Mouse (Mus musculus) embryonic fibroblast, embryonic 13.5 days (primary cell): ENCODE measurements around the gene Xpo4. TPM values are rescaled to one million over a fixed set of nuclear protein-coding genes. Genes with fewer than 3 reads are reported as not detected.

Source experiments
- H3K27ac ChIP-seq: 2 replicates; pipeline ENCODE4 v1.5.1; 2012; ENCODE audit warnings: low read length, control low read depth, inconsistent platforms; ENCODE audit not compliant: insufficient read depth
- H3K4me1 ChIP-seq: 2 replicates; pipeline ENCODE4 v1.6.1; 2011; ENCODE audit warnings: low read length; ENCODE audit not compliant: control insufficient read depth, insufficient read depth
- H3K4me3 ChIP-seq: 2 replicates; pipeline ENCODE4 v1.5.1; 2011; ENCODE audit warnings: mild to moderate bottlenecking, control low read depth, low read length; ENCODE audit not compliant: insufficient read depth
- CTCF ChIP-seq: IDR thresholded peaks from 2 replicates; pipeline ENCODE4 v1.5.1; 2011; ENCODE audit warnings: mild to moderate bottlenecking, control low read depth, low read length, moderate library complexity, borderline replicate concordance; ENCODE audit not compliant: insufficient read depth
- POLR2A ChIP-seq: IDR thresholded peaks from 2 replicates; pipeline ENCODE4 v1.6.1; 2011; ENCODE audit warnings: low read depth, mild to moderate bottlenecking, control low read depth, low read length, moderate library complexity
- polyA plus RNA-seq: library from polyadenylated mRNA; stranded (reverse); fragments of >200 nt; gene quantifications from 2 replicates; pipeline ENCODE4 v1.2.4, GENCODE M21; 2011; ENCODE audit warnings: low read depth; ENCODE audit not compliant: missing spikeins, insufficient read length

Xpo4 gene
- polyA plus RNA-seq, 1 experiment: 29.5 TPM

- H3K4me3 ChIP-seq: no peak overlapping the region
- no peak overlapping the region for H3K27ac ChIP-seq
- peak; percentile 67; the same call in 1 of the 2 replicates for TF ChIP-seq CTCF
- no peak for TF ChIP-seq POLR2A
- H3K4me1 ChIP-seq: peaks cover 2% of the 10 kb centered on the region; the same call in 1 of the 2 replicates
Measured at GRCm38 (mm10) chr14:57533214-57533613, 132.0 kb downstream of the Xpo4 start.

GRCm38 (mm10) chr14:57532577-57532976 lies 132.7 kb downstream of the Xpo4 start:
- no peak overlapping the region for H3K4me3 ChIP-seq
- H3K4me1 ChIP-seq: peaks cover 2% of the 10 kb centered on the region; the same call in 1 of the 2 replicates
- TF ChIP-seq POLR2A (no peak), CTCF (no peak)
- no peak overlapping the region for H3K27ac ChIP-seq

DNA sequence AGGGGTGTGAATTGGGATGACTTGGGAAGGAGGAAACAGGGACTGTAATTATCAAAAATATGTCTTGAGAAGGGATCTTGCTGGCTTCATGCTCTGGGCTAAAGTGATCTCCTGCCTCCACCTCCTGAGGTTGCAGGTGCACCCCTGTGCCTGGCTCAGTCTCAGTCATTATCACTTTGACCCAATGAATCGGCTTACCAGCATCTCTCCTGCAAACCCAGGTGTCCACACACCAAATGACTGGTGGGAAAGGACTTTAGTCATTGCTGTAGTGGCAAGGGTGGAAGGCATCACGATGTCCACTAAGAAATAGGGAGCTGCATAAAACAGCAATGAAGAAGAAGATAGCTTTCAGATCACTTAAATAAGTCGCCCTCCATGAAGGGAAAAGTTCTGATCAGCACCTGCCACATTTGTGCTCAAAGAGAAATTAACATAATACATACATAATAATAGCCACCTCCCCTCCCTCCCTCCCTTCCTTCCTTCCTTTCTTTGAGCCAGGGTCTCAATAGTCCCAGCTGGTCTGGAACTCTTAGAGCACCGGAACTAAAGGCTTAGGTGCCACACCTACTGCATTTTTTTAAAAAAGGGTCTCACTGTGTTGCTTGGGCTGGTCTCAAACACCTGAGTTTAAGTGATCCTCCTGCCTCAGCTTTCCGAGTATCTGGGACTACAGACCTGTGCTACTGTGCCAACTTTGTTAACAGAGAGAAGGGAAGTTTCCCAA lies 135.3 kb downstream of the Xpo4 start:
- peaks cover 2% of the 10 kb centered on the region; the same call in 1 of the 2 replicates for H3K4me1 ChIP-seq
- no peak overlapping the region for H3K27ac ChIP-seq
- no peak for TF ChIP-seq POLR2A
- TF ChIP-seq CTCF: no peak
- no peak overlapping the region for H3K4me3 ChIP-seq

DNA sequence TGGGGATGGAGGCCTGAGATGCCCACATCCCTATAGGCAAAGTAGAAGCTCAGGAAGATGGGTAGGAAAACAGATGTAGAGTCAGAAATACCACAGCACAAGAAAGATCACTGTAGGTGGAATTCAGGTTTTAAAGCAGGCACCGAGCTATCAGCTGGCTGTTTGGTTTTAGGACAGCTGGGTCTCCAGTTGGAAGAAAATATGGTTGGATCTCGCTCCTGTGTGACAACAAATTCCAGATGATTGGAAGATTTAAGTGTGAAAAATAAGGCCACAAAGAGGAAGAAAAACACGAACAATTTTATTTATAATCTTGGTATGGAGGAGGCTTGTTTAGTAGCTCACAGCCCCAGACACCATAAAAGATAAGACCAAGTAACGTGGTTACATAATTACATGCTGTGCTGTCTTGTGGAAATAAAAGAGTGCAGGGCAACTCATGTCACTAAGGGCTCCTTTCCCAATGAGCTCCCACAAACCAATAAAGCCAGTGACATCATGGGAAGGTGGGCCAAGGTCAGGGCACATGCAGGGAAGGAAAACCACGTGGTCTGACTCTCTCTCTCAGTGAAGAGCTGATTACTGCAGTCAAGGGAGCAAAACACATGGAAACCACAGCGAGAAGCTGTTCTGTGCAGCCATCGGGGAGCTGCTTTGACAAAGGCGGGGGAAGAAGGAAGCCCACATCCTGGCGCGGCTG lies 136.0 kb downstream of the Xpo4 start:
- Histone ChIP-seq H3K4me3 (no peak overlapping the region), H3K27ac (no peak overlapping the region), H3K4me1 (no peaks in the 10 kb centered on the region)
- no peak for TF ChIP-seq POLR2A
- no peak for TF ChIP-seq CTCF

- Histone ChIP-seq H3K27ac (no peak overlapping the region), H3K4me3 (no peak overlapping the region), H3K4me1 (no peaks in the 10 kb centered on the region)
- TF ChIP-seq CTCF (no peak), POLR2A (no peak)
Measured at GRCm38 (mm10) chr14:57527598-57527997, 137.6 kb downstream of the Xpo4 start.

Other genes with a start within 250 kb of the Xpo4 start
- gene Ift88, start 241.4 kb downstream of the Xpo4 start, polyA plus RNA-seq: 12.8 and 22.8 TPM in 2 replicates
- 3.5 and 4.4 TPM in 2 replicates for gene Il17d, start 140.7 kb downstream of the Xpo4 start, polyA plus RNA-seq
- 52.1 and 55.9 TPM in 2 replicates for gene Eef1akmt1, start 93.8 kb downstream of the Xpo4 start, polyA plus RNA-seq
- 0.27 TPM in 1 of 2 replicates, not detected in the other for gene Gm49361, start 80.7 kb upstream of the Xpo4 start, polyA plus RNA-seq
- 50.8 and 52.7 TPM in 2 replicates for gene Lats2, start 93.0 kb upstream of the Xpo4 start, polyA plus RNA-seq
- 18.7 and 57.7 TPM in 2 replicates for gene Sap18, start 132.8 kb upstream of the Xpo4 start, polyA plus RNA-seq
- 12.1 and 18.5 TPM in 2 replicates for gene Ska3, start 160.8 kb upstream of the Xpo4 start, polyA plus RNA-seq
- gene Mrpl57, start 160.8 kb upstream of the Xpo4 start, polyA plus RNA-seq: 47.5 and 52.0 TPM in 2 replicates
- 75.6 and 83.8 TPM in 2 replicates for gene Zdhhc20, start 224.8 kb upstream of the Xpo4 start, polyA plus RNA-seq